Mouse (Mus musculus): ENCODE data around the gene Il1b.

- TF ChIP-seq CTCF (IDR thresholded peaks at IDR 0.05; ENCODE audit: borderline replicate concordance, insufficient read depth, low read depth, low read length) (no peak), POLR2A (IDR thresholded peaks at IDR 0.05; ENCODE audit: borderline replicate concordance, insufficient read depth, low read length) (no peak)
These were observed 19.2 kb upstream of the Il1b start for GRCm38 (mm10) chr2:129390161-129390560.
